Mouse (Mus musculus): ENCODE measurements around the gene Ppp1r2. TPM values are rescaled to one million over a fixed set of nuclear protein-coding genes. Genes with fewer than 3 reads are reported as not detected.

The Ppp1r2 gene
- total and polyA plus RNA-seq, 3 experiments = 33.8 to 75.4 (median 62.4) TPM

- dilution Hi-C loops (cut with MboI; ENCODE audit: extremely low pct_ligation_motif_present, extremely low pct_unique_long_range_greater_than_20kb, low sequenced_read_pairs) = no loop called here
- H3K4me3 ChIP-seq (replicated peaks in 1 of 3; ENCODE audit: low read depth in 2 of 3, low read length in 2 of 3, poor library complexity in 1 of 3) = no peak overlapping the region
- no peaks in the 10 kb centered on the region for H3K27me3 ChIP-seq (replicated peaks)
- H3K36me3 ChIP-seq (replicated peaks in 1 of 2; ENCODE audit: control insufficient read depth in 1 of 2, insufficient read depth in 1 of 2, low read length in 1 of 2) = no peaks in the 10 kb centered on the region
- H3K27ac ChIP-seq (ENCODE audit: insufficient read depth, low read depth) = no peak overlapping the region
- no peak overlapping the region for H3K4me2 ChIP-seq (ENCODE audit: insufficient read depth, low read depth, poor library complexity, severe bottlenecking)
- no peaks in the 10 kb centered on the region for H3K79me2 ChIP-seq (replicated peaks; ENCODE audit: control insufficient read depth, extremely low read depth, insufficient read depth, poor library complexity, severe bottlenecking)
- in situ Hi-C loops (cut with MboI; ENCODE audit: low pct_ligation_motif_present, low pct_unique_long_range_greater_than_20kb, low sequenced_read_pairs) = no loop called here
- peaks cover 6% of the 10 kb centered on the region for H3K9me3 ChIP-seq (replicated peaks; ENCODE audit: low read length)
- TF ChIP-seq BHLHE40 (IDR thresholded peaks at IDR 0.05; ENCODE audit: low read depth, low read length) = no peak
- no peak for TF ChIP-seq KAT2A (IDR thresholded peaks at IDR 0.05; ENCODE audit: insufficient replicate concordance, low read length)
- no peak for TF ChIP-seq MEF2A (IDR thresholded peaks at IDR 0.05; ENCODE audit: borderline replicate concordance, low read depth, low read length)
- no peak for TF ChIP-seq EP300 (IDR thresholded peaks at IDR 0.05; ENCODE audit: low read length)
- TF ChIP-seq TCF12 (IDR thresholded peaks at IDR 0.05; ENCODE audit: low read depth, low read length) = no peak
- TF ChIP-seq ZMIZ1 (IDR thresholded peaks at IDR 0.05; ENCODE audit: low read depth, low read length) = no peak
- no peak for TF ChIP-seq CHD1 (IDR thresholded peaks at IDR 0.05; ENCODE audit: low read depth, low read length)
- TF ChIP-seq ETS1 (conservative IDR thresholded peaks at IDR 0.05; ENCODE audit: low read depth, low read length) = no peak
- no peak for TF ChIP-seq ZNF384 (IDR thresholded peaks at IDR 0.05; ENCODE audit: low read depth, low read length)
- TF ChIP-seq ZKSCAN1 (IDR thresholded peaks at IDR 0.05; ENCODE audit: borderline replicate concordance, low read depth, low read length) = no peak
- no peak overlapping the region for H3K9ac ChIP-seq (ENCODE audit: insufficient read depth, low read depth)
- H3K4me1 ChIP-seq (ENCODE audit: control insufficient read depth in 1 of 2, insufficient read depth in 2 of 2) = peaks cover 18 to 31% of the 10 kb centered on the region in 2 experiments
- no peak for DNase-seq (ENCODE audit: extremely low read depth)
These were observed 43.5 kb downstream of the Ppp1r2 start for GRCm38 (mm10) chr16:31231591-31231990.

GRCm38 (mm10) chr16:31227746-31228145, 47.3 kb downstream of the Ppp1r2 start:
- Histone ChIP-seq H3K4me3 (replicated peaks in 1 of 3; ENCODE audit: low read depth in 2 of 3, low read length in 2 of 3, poor library complexity in 1 of 3) (no peak overlapping the region), H3K9me3 (replicated peaks; ENCODE audit: low read length) (peaks cover 6% of the 10 kb centered on the region), H3K36me3 (replicated peaks in 1 of 2; ENCODE audit: control insufficient read depth in 1 of 2, insufficient read depth in 1 of 2, low read length in 1 of 2) (no peaks in the 10 kb centered on the region), H3K27ac (ENCODE audit: insufficient read depth, low read depth) (no peak overlapping the region), H3K9ac (ENCODE audit: insufficient read depth, low read depth) (no peak overlapping the region), H3K4me2 (ENCODE audit: insufficient read depth, low read depth, poor library complexity, severe bottlenecking) (no peak overlapping the region), H3K27me3 (replicated peaks) (no peaks in the 10 kb centered on the region), H3K4me1 (ENCODE audit: control insufficient read depth in 1 of 2, insufficient read depth in 2 of 2) (no peaks in the 10 kb centered on the region), H3K79me2 (replicated peaks; ENCODE audit: control insufficient read depth, extremely low read depth, insufficient read depth, poor library complexity, severe bottlenecking) (no peaks in the 10 kb centered on the region)
- dilution Hi-C loops (cut with MboI; ENCODE audit: extremely low pct_ligation_motif_present, extremely low pct_unique_long_range_greater_than_20kb, low sequenced_read_pairs) = no loop called here
- DNase-seq (ENCODE audit: extremely low read depth) = no peak
- TF ChIP-seq MYC (IDR thresholded peaks at IDR 0.05; ENCODE audit: low read depth, low read length) (no peak), USF2 (conservative IDR thresholded peaks at IDR 0.05; ENCODE audit: low read depth, low read length) (no peak), ZKSCAN1 (IDR thresholded peaks at IDR 0.05; ENCODE audit: borderline replicate concordance, low read depth, low read length) (no peak)
- in situ Hi-C loops (cut with MboI; ENCODE audit: low pct_ligation_motif_present, low pct_unique_long_range_greater_than_20kb, low sequenced_read_pairs) = no loop called here

DNA sequence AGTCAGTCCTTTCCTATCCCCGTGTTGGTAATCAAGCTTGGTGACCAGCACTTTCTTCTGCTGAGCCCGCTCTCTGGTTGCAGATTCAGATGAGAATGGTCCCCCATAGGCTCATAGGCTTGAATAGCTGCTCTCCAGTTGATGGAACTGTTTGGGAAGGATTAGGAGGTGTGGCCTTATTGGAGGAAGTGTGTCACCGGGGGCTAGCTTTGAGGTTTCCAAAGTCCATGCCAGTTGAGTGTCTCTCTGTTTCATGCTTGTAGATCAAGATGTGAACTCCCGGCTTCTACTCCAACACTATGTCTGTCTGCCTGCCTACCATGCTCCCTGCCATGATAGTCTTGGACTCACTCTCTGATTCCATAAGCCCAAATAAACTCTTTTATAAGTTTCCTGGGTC, 59.8 kb downstream of the Ppp1r2 start:
- in situ Hi-C loops (cut with MboI; ENCODE audit: low pct_ligation_motif_present, low pct_unique_long_range_greater_than_20kb, low sequenced_read_pairs) (no loop called here), dilution Hi-C loops (cut with MboI; ENCODE audit: extremely low pct_ligation_motif_present, extremely low pct_unique_long_range_greater_than_20kb, low sequenced_read_pairs) (no loop called here)
- Histone ChIP-seq H3K79me2 (replicated peaks; ENCODE audit: control insufficient read depth, extremely low read depth, insufficient read depth, poor library complexity, severe bottlenecking) (no peaks in the 10 kb centered on the region), H3K9me3 (replicated peaks; ENCODE audit: low read length) (peaks cover 16% of the 10 kb centered on the region), H3K4me1 (ENCODE audit: control insufficient read depth in 1 of 2, insufficient read depth in 2 of 2) (peaks cover 0 to 4% of the 10 kb centered on the region in 2 experiments; a peak in 2 of 4 replicates), H3K27ac (ENCODE audit: insufficient read depth, low read depth) (no peak overlapping the region), H3K9ac (ENCODE audit: insufficient read depth, low read depth) (no peak overlapping the region), H3K36me3 (replicated peaks in 1 of 2; ENCODE audit: control insufficient read depth in 1 of 2, insufficient read depth in 1 of 2, low read length in 1 of 2) (no peaks in the 10 kb centered on the region), H3K27me3 (replicated peaks) (no peaks in the 10 kb centered on the region), H3K4me2 (ENCODE audit: insufficient read depth, low read depth, poor library complexity, severe bottlenecking) (no peak overlapping the region), H3K4me3 (replicated peaks in 1 of 3; ENCODE audit: low read depth in 2 of 3, low read length in 2 of 3, poor library complexity in 1 of 3) (no peak overlapping the region)
- no peak for DNase-seq (ENCODE audit: extremely low read depth)
- TF ChIP-seq MEF2A (IDR thresholded peaks at IDR 0.05; ENCODE audit: borderline replicate concordance, low read depth, low read length) (no peak), ZKSCAN1 (IDR thresholded peaks at IDR 0.05; ENCODE audit: borderline replicate concordance, low read depth, low read length) (no peak), POLR2A (IDR thresholded peaks at IDR 0.05; ENCODE audit: low read depth, low read length) (no peak), PAX5 (IDR thresholded peaks at IDR 0.05; ENCODE audit: low read length) (no peak), CTCF (conservative IDR thresholded peaks at IDR 0.05 in 1 of 2, IDR thresholded peaks at IDR 0.05 in 1 of 2; ENCODE audit: low read depth in 2 of 2, low read length in 2 of 2) (no peak), ELF1 (IDR thresholded peaks at IDR 0.05; ENCODE audit: low read depth, low read length) (no peak), JUN (IDR thresholded peaks at IDR 0.05; ENCODE audit: insufficient read depth, low read depth, low read length) (no peak), USF2 (conservative IDR thresholded peaks at IDR 0.05; ENCODE audit: low read depth, low read length) (no peak), NRF1 (IDR thresholded peaks at IDR 0.05; ENCODE audit: low read depth, low read length) (no peak), ZNF384 (IDR thresholded peaks at IDR 0.05; ENCODE audit: low read depth, low read length) (no peak), MAX (IDR thresholded peaks at IDR 0.05; ENCODE audit: low read length) (no peak), MXI1 (IDR thresholded peaks at IDR 0.05; ENCODE audit: low read depth, low read length) (no peak), MAFK (IDR thresholded peaks at IDR 0.05; ENCODE audit: insufficient replicate concordance, low read length) (no peak), EP300 (IDR thresholded peaks at IDR 0.05; ENCODE audit: low read length) (no peak), ETS1 (conservative IDR thresholded peaks at IDR 0.05; ENCODE audit: low read depth, low read length) (no peak), USF1 (IDR thresholded peaks at IDR 0.05; ENCODE audit: low read depth, low read length) (no peak), SMC3 (IDR thresholded peaks at IDR 0.05; ENCODE audit: low read depth, low read length) (no peak), KAT2A (IDR thresholded peaks at IDR 0.05; ENCODE audit: insufficient replicate concordance, low read length) (no peak)

All from CH12.LX (cell line).